Mouse (Mus musculus): ENCODE data around the gene Pdzd3.
A peak's percentile ranks its signal among the peaks of the same experiment; 100 is the strongest.

Gene Pdzd3

DNA sequence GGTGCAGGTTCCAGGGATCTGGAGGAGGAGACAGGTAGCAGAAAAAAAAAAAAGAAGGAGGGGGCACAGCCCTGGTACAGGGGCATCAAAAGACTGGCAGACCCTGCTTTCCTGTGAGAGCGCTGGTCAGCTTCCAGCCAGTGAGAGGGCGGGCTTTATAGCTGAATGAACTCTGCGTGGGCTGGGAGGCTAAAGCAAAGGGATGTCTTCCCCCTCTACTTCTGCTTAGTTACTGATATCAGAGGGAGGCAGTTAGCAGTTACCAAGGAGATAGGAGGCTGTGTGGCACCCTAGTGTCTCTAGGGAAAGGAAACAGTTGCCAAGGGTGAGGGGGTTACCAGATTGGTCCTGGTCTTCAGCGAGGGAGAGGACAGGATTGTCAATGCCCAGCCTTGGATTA, 826 bp downstream of the Pdzd3 start:
- no peak for DNase-seq (ENCODE audit: low spot score in 2 of 2)

DNA sequence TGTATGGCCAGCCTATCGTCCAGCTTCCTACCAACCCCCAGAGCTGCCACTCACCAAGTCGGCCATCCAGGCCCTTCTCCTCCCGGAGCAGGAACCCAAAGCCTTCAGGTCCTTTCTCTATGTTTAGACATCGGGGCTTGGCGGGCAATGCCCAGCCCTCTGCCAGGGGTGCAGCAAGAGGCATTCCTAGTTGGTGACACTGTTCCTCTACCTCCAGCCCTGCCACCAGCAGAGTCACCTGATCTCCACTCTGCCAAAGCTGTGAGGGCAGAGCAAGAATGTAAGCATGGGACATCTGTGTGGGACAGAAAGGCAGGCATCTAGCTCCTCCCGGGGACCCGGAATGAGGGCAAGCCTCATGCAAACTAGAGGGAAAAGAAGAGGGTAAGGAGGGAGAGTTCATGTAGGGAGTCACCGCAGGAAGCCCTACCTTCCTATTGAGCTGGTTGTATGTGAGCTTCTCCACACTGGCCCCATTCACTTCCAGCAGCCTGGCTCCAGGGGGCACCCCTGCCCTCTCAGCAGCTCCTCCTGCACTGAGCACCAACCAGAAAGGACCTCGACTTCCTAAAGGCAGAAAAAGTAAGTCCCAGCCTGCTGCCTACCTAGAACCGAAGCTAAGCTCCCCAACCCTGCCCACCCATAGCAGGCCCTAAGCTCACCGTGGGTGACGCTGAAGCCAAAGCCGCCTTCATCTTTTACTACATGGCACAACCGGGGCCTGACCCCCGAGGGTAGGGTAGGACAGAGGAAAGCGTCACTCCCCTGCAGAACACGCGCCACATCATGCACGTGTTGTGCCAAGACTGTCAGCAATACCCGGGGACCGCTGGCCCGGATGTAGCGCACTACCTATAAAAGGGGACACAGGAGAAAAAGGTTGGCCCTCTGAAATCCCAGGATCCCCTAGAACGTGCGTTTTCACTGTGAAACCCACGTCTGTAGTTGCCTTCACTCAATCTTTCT, 1.8 kb downstream of the Pdzd3 start:
- peak in 1 of 2 experiments; percentile 44 for DNase-seq (ENCODE audit: low spot score in 2 of 2)

DNA sequence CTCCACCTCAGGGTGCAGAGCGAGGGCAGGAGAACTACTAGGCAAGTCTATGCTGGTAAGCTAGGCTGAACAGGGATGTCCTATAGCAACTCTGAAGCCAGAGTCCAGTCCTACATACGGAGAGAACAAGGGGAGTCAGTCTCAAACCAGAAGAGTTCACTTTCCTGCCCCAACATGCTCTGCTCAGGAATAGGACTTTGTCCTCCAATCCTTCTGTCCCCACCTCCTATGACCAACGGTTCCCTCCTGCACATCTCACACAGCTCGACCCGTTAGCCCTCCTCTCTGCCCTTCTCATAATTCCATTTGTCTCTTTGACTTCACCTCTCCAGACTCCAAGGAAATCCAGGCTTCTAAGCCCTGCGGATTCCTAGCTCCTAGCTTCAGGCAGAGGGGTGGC, 3.4 kb downstream of the Pdzd3 start:
- no peak for DNase-seq (ENCODE audit: low spot score in 2 of 2)

DNA sequence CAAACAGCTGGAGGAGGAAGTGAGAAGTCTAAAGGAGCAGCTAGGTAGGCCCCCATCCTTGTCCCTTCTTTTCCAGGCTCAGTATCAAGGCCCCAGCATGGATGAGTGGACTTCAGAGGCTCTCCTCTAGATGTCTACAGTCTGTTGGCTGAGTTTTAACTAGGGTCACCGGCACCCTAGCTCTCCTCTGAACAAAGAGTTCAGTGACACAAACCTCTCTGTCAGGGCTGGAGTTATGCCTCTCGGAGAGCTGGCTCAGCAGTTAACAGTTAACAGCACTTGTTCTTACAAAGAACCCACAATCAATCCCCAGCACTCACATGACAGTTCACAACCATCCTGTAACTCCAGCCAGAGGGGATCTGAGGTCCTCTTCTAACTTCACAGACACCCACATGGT, 7.7 kb downstream of the Pdzd3 start:
- no peak for DNase-seq (ENCODE audit: low spot score in 2 of 2)

DNA sequence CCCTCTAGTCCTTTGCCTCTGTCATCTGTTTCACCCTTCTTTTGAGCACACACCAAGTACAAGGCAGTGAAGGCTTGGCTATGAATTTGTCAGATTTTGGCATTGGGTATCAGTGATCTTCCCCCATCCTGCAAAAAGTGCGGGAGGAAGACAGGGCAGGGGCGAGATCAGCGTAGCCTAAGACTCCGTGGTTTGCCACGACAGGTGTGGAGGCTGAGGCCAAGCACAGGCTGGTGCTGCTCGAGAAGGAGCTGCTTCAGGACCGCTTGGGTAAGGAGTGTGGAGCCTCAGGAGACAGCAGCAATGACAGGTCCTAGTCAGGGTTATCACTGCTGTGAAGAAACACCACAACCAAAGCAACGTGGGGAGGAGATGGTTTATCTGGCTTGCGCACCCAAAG, 9.9 kb downstream of the Pdzd3 start:
- DNase-seq (ENCODE audit: low spot score in 2 of 2) = no peak

DNA sequence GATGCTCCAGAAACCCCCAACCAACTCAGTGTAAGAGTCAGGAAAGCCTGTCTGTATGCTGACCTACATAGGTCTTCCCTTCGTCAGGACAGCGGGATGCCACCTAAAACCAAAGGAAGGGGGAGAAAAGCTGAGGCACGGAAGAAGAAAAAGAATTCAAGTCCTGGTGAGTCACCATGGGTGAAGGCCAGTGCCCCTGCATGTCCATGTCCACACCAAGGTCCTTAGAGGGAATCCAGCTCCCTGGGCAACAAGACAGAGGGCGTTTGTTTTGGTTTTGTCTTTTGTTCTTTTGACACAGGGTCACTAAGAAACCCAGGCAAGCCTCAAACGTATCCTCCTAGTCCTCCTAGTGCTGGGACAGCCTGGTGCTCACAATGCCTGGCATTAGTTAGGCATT, 10.4 kb downstream of the Pdzd3 start:
- DNase-seq (ENCODE audit: low spot score in 2 of 2) = no peak

DNA sequence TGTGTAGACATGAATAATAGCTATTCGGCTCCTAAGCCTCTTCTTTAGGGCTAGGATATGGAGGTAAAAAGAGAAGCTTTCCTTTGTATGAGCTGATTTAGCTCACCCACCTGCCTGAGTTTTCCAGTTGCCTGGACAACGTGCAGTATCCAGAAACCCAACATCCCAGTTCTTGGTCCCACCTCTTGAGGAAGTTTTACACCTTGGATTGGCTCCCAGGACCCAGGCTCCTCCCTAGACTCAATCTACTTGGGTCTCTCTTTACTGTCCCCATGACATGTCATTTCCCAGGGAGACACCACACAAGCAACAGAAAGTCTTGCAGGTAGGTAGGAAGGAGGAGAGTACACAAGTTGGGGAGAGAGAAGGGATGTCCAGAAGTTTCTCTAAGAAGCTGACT, 10.9 kb downstream of the Pdzd3 start, which contains the start of gene Ccdc153:
Gene Ccdc153, plus strand, starts transcription at position 278 of the 400 bp plus-strand sequence.
- DNase-seq (ENCODE audit: low spot score in 2 of 2) = no peak

DNA sequence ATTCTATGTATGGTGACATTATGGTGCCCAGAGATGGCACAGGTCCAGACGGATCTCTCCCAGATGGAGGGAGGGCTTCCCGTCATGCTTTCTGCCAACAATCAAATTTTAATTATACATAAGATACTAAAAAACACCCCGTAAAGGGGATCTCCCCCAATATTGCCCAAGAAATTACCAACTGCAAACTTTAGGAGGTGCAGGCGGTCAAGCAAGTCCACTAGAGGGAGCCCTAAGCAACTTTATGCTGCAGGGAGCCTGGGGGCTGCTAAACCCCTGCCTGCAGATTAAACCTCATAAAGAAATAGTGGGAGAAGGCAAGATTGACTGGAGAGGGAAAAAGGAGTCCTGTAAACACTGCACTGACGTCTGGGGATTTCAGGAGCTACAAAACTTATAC, 11.8 kb downstream of the Pdzd3 start:
- DNase-seq (ENCODE audit: low spot score in 2 of 2) = peak in 1 of 2 experiments; percentile 68

DNA sequence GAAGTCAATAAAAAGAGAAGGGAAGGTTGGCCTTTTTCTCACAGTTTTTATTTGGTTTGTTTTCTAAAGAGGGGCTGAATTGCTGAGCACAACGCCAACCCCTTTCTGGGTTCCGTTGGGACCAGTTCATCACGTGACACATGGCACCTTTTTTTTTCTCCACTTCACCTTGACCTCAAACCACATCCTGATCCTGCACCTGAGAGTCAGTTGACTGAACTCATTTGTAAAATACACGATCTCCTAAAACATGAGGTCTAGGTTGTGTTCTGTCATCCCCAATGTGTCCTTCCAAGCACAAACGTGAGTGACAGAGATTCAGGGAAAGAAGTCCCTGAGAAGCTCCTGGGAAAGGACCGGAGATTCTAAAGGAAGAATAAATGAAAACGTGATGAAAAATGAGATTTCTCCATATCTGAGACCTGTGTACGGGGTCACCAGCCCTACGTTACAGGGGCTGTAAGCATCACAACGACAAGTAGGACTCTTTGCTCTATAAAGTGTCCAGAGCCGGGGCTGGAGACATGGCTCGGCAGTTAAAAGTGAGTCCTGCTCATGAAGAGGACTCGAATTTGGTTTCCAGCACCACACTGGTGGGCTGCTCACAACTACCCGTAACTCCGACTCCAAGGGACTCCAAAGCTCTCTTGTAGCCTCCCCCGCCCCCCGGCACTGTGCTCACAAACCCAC, 12.6 kb downstream of the Pdzd3 start:
- DNase-seq (ENCODE audit: low spot score in 2 of 2) = no peak

DNA sequence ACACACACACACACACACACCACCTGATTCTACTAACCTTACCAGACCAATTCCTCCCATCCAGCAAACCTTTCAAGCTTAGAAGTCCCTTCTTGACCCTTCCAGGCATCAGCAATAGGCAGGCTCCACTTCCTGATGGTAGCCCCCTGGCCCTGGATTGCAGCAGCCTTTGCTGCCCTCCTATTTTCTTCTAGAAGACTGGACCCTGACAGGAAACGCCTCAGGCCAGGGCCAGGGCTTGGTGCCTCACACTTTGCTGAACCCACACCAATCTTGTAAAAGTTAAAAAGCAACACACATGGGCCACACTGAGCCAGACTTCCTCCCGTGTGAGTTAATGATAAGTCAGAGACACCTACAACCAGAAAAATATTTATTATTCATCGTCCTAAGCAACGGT, 14.1 kb downstream of the Pdzd3 start:
- DNase-seq (ENCODE audit: low spot score in 2 of 2) = no peak

DNA sequence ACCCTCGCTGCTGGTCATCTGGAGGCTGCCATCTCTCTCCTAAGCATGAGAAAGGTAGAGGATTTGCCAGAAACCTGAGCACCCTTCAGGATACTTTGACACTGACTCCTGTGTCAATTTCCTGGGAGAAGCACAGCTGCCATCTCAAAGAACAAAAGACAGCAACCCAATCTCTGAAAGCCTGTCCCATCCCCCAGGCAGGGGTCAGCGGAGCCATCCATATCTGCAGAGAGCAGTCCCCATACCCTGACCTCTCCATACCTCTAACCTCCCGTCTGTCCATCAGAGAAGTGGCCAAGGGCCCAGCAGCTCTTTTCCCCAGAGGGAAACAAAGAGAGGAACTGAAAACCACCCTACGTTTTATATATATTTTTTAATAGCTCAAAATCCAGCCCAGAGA, 14.7 kb downstream of the Pdzd3 start:
- no peak for DNase-seq (ENCODE audit: low spot score in 2 of 2)

DNA sequence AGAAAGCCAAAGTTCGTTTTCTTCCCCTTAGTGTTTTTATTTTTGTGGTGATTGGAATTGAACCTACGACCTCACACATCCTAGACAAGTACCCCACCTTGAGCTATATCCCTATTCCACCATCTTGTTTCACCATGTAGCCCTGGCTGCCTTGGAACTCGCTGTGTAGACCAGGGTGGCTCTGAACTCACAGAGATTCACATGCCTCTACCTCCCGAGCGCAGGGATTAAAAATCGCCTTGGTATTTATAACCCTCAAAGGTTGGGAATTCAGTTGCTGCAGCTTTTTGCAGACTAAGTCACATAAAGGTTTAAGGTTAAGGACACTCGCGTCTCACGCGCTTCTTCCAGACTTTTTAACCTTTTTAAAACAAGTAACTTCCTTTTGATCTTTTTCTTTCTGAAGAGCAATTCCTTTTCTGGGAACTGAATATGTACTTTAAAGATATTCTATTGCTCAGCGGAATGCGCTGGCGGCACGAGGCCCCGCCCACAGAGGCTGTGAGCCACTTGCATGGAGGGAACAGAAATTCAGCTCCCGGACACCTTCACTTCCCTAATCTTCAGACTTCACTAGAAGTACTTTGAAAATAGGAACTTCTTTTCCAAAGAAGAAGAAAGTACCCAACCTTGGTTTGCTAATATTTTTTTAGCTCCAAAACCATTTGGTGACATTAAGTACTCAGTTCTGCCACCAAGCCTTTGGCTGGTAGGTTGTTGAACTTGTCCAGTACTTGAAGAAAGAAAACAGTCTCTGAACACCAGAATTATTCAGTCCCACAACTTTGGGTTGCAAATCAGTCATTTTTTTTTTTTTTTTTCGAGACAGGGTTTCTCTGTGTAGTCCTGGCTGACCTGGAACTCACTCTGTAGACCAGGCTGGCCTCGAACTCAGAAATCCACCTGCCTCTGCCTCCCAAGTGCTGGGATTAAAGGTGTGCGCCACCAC, 16.5 kb downstream of the Pdzd3 start:
- DNase-seq (ENCODE audit: low spot score in 2 of 2) = no peak

DNA sequence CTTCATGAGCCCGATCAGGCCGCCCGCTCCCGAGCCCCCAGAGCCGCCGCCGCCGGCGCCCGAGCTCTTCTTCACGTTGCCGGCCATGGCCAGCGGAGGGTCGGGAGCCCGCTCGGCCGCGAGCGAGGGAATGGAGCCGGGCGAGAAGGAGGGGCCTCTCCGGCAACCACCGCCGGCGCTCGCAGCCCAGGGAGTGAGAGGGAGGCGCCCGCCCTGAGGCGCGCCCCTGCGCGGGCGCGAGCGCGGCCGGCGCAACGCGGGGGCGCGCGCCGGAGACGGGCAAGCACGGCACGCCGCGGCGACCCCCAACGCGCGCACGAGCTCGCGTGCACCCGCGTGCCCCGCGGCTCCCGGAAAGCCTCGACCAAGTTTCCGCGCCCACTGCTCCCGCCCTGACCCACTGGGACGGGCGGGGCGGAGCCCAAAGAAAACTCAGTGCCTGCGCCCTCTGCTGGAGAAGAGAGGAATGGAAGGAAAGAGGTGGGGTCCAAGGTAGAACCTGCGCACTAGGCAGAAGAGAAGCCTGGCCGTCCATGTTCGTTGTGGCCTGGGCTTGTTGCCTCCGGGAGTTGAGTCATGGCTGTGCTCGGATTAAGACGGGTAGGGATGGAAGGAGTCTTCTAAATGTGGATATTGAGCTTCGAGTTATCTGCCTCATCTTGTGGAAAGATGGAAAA, 17.3 kb downstream of the Pdzd3 start, which contains the start of gene Cbl:
Gene Cbl, minus strand, starts transcription at position 248 of the 677 bp plus-strand sequence.
- peak; percentile 100 for DNase-seq (ENCODE audit: low spot score in 2 of 2)

DNA sequence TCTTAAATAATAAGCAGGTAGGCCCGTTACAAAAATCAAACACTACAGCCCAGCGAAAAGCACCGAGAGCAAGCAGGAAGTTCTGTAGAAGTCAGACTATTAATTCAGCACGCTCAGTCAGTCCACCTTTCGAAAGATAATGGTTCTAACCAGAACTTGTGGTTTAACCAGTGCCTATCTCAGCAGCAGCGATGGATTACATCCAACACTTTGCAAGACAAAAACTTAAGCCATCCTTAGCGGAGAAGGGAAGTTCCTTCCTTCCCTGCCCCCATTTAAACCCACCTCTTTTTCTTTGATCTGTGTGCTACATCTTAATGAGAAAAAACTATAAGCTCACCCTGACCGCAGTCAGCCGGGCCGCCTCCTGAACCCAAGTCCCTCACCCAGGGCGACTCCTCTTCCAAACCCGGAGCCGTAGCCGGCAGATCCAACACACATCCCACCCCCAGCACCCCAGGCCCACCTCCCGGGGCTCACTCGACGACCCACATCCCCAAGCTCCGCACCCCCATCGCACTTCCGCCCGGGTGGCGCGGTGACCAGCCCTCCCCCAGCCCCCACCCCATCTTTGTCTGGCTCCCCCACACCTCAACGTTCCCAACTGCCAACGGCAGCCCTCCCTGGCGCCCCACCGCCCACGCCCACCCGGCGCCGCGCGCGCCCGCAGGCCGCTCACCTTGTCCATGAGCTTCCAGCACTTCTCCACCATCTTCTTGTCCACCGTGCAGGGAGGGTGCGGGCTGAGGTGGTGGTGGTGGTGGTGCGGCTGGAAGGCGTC, 18.1 kb downstream of the Pdzd3 start:
- no peak for DNase-seq (ENCODE audit: low spot score in 2 of 2)

DNA sequence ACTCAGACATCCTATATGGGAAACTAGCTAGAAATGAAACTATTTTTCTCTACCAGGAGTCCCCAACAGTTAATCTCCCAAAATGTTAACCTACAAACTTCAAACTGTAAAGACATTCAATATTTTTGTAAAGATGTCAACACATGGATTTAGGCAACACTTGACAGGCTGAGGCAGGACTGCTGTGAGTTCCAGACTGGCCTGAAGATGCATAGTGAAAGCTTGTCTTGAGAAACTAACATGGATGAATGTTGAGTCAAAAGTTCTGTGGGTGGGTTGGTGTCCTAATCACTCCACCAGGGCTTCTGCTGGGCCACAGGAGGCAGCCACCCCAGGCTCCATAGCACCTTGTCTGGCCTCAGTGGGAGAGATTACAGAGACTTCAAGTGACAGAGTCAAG, 19.7 kb downstream of the Pdzd3 start:
- no peak for DNase-seq (ENCODE audit: low spot score in 2 of 2)

DNA sequence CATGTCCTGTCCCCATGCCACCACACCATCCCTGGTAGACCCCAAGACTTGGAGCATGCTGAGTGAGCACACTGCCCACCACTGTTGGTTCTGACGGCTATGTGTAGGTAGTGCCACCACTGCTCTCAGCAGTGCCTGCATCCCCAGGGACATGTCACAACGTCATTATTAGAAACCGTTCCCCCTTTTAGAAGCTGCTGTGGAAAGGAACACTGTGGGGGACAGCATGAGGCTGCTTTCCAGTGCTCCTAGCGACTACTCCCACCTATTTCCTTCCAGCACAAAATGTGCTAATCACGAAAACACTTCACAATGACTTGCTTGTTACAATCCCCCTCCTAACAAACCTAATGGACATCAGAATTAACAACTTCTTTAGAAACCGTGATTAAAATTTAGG, 25.3 kb downstream of the Pdzd3 start:
- no peak for DNase-seq (ENCODE audit: low spot score in 2 of 2)

DNA sequence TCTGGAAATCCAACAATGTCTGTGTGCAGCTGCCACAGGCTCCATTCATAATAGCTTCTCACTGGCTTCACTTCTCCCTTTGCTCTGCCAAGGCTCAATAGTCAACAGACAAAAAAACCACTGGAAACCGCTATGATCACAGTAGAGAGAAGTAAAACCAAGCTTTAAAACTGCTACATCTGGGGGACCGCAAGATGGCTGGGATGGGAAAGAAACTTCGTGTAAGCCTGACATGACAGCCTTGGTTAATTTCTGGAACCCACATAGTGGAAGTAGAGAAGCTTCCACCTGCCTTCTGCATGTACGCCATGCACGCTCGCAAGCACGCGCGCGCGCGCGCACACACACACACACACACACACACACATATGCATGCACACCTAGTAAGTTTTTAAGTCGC, 37.7 kb downstream of the Pdzd3 start:
- DNase-seq (ENCODE audit: low spot score in 2 of 2) = no peak

DNA sequence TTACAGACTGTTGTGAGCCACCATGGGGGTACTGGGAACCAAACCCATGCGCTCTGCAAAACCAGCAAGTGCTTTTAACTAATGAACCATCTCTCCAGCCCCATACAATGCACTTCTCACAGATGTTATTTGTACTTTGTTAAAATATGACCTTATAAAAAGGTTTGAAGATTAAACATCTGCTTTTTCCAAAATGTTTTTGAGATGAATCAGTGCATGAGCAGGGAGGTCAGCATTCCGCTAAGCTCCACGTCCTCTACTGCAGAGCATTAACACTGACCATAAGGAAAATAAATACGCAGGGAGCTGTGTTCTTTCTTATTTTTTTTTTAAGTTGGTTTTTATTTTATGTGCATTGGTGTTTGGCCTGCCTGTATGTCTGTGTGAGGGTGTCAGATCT, 38.9 kb downstream of the Pdzd3 start:
- no peak for DNase-seq (ENCODE audit: low spot score in 2 of 2)

DNA sequence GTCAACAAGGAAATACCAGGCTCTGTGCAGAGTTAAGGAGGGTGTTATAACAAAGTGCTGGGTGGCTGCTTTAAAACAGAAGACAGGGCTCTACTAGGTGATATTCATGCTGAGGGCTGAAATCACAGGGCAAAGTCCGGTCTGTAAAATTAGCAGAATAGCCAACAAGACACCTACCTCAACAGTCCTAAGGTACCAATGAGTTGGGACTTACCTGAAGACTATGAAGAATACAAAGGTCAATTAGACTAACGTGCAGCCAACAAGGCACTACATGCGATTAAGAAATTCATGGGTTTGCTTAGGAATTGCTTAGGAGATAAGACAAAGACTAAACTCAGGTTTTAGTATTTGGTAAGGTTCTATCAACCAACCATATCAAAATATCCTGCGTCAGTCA, 41.9 kb downstream of the Pdzd3 start:
- DNase-seq (ENCODE audit: low spot score in 2 of 2) = no peak

DNA sequence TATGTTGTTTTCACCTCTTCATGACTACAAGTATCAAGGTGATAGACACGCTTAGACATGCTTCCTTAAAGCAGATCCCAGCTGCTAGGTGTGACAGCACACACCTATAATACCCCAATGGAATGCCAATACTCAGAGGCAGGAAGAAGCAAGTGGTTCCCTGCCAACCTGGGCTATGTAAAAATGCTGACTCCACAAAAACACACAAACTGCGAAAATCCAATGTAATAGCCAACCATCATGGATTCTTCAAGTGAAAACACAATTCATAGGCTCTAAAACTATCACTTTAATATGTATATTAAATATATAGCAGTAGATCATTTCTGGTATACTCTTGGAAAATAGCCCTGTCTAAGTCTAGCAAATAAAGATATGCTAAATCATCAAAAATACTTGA, 43.4 kb downstream of the Pdzd3 start:
- no peak for DNase-seq (ENCODE audit: low spot score in 2 of 2)
